Mouse (Mus musculus) spleen, adult 2 months (tissue): Measurements from ENCODE around the gene Parp16.

Source experiments
- CTCF ChIP-seq: fragments of 200-500 bp; IDR thresholded peaks from 2 replicates; pipeline ENCODE4 v1.5.1; 2011; ENCODE audit warnings: mild to moderate bottlenecking, inconsistent platforms; ENCODE audit not compliant: insufficient read depth, insufficient read length, insufficient replicate concordance; ENCODE audit errors: extremely low read depth
- POLR2A ChIP-seq: fragments of 200-500 bp; IDR thresholded peaks from 2 replicates; pipeline ENCODE4 v1.6.1; 2011; ENCODE audit warnings: low read depth, low read length, inconsistent platforms

DNA sequence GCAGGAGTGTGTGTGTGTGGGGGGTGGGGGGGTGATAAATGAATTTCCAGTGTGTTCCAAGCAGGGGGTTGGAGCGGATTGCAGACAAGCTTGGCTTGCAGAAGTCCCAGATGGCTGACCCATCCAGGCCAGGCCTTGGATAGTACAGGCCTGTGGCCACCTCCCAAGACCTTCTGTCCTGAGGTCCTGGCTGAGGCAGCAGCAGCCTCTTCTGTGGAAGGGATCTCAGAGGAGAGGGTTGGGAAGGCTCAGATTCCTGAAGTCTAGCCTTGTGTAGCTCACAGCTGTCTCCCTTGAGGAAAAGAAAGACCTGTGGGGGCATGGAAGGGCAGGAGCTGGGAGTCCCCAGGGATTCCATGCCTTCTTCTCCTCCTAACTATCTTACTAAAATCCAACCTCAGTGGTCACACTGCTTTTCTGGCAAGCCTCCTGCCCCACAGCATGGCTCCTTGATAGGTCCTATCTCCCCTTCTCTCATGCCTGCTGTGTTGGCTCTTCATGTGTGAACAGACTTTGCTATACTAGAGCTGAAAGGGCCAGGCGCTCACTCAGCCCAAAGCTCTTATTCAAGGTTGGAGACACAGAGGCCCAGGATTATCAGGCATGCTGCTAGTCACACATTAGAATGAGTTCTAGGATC, 66.6 kb downstream of the Parp16 start:
- TF ChIP-seq POLR2A (no peak), CTCF (no peak)
